Mouse (Mus musculus) liver, adult (tissue): ENCODE results near the gene Bcap31.

Experiments used
- GATA4 ChIP-seq: IDR thresholded peaks from 2 replicates; pipeline ENCODE4 v1.6.1; 2014; ENCODE audit warnings: mild to moderate bottlenecking, low read length; ENCODE audit not compliant: insufficient replicate concordance

The Bcap31 gene

DNA sequence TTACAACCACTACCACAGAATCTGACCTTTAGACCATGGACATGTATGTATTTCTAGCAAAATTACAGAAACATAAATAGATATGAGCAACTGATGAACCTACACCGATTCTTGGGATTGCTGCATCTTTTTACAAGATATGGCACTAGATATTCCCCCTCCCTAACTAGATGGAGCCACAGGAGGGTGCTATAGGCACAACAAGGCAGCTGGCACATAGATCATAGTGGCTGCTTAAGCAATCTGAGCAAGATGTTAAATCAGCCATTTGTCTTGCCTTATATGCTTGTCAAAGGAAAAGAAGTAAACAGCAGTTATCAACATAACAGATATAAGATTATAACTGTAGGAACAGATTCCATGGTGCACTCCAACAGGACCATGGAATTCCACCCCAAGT lies 15.5 kb downstream of the Bcap31 start:
- no peak for TF ChIP-seq GATA4

- no peak for TF ChIP-seq GATA4
Measured at GRCm38 (mm10) chrX:73690917-73691629, 24.9 kb downstream of the Bcap31 start.

DNA sequence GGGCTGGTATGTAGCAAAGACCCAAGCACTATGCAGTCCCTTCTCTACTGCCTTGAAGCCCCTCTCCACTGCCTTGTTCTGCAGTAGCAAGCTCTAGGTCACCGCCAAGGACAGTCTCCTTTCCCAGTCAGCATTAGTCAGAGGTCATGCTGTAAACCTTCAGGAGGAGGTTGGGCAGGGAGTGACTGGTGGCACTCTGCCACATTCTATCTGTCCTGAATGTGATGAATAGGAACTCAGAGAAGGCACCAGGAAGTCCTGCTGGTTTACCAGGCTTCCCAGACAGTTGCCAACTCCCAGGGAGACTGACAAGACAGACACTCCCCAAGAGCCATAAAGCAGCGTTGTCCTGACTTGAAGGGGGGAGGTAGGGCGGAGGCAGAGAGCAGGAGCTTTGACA lies 30.3 kb downstream of the Bcap31 start:
- TF ChIP-seq GATA4 = no peak

GRCm38 (mm10) chrX:73684978-73685377 lies 31.0 kb downstream of the Bcap31 start:
- TF ChIP-seq GATA4 = no peak

- no peak for TF ChIP-seq GATA4
Measured at GRCm38 (mm10) chrX:73684156-73684555, 31.8 kb downstream of the Bcap31 start.

- TF ChIP-seq GATA4 = no peak
Measured at GRCm38 (mm10) chrX:73676668-73677067, 39.3 kb downstream of the Bcap31 start.

- TF ChIP-seq GATA4 = no peak
Measured at GRCm38 (mm10) chrX:73675231-73675630, 40.7 kb downstream of the Bcap31 start.

DNA sequence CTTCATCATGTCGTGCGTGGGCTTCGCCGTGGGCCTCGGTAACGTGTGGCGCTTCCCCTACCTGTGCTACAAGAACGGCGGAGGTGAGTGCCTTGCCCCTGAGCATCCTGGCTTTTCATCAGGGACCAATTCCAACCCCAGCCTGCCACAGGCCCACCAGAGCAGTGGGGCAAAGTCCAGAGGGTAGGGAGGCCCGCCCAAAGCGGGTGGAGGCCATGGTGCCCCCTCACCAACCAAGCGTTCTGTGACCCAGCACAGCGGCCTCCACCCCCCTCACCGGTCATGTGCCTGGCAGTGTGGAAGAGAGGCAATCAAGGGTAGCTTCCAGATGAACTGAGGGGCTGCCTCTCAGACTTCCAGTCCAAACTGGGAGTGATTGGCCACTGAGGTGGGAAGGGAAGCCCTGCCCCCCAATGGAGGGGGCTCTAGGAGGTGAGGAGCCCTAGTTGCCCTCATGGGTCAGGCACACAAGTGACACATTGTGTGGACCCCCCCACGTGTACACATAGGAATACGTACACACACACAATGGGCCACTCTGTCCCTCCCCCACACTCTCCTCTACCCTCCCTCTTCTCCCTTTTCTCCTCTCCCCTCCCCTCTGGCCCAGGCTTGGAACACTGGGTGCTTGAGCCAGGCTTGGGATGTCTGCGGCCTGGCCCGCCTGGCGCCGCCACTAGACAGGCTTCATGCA lies 41.9 kb downstream of the Bcap31 start:
- TF ChIP-seq GATA4 = no peak

GRCm38 (mm10) chrX:73673619-73673967 lies 42.4 kb downstream of the Bcap31 start:
- TF ChIP-seq GATA4 = no peak

GRCm38 (mm10) chrX:73672879-73673618 lies 42.9 kb downstream of the Bcap31 start, which contains the start of gene Slc6a8:
Gene Slc6a8, plus strand, starts transcription at chrX:73673150.
- no peak for TF ChIP-seq GATA4

GRCm38 (mm10) chrX:73672031-73672431 lies 43.9 kb downstream of the Bcap31 start:
- TF ChIP-seq GATA4 = no peak

- TF ChIP-seq GATA4 = no peak
Measured at GRCm38 (mm10) chrX:73663143-73663542, 52.8 kb downstream of the Bcap31 start.

GRCm38 (mm10) chrX:73660284-73660665 lies 55.7 kb downstream of the Bcap31 start:
- no peak for TF ChIP-seq GATA4

- no peak for TF ChIP-seq GATA4
Measured at GRCm38 (mm10) chrX:73659575-73660283, 56.2 kb downstream of the Bcap31 start, which contains the start of gene Pnck. Gene Pnck, minus strand, starts transcription at chrX:73660117.

GRCm38 (mm10) chrX:73658936-73659574 lies 56.9 kb downstream of the Bcap31 start:
- TF ChIP-seq GATA4 = no peak
